Mouse (Mus musculus) neural tube, embryonic 12.5 days (tissue): ENCODE measurements around the gene Selenow. TPM values are rescaled to one million over a fixed set of nuclear protein-coding genes. Genes with fewer than 3 reads are reported as not detected.

Experiments used
- ATAC-seq: fragments of 200-750 bp; cut with Nextera tagmentation; 2 replicates; pipeline ENCODE4 v1.8.0; 2017; ENCODE audit warnings: low read depth, mild to moderate bottlenecking, moderate TSS enrichment, moderate library complexity; ENCODE audit not compliant: low FRiP score
- H3K27ac ChIP-seq: fragments of 300-500 bp; sonication (generic); 2 replicates; pipeline ENCODE4 v1.5.1; 2016
- H3K27me3 ChIP-seq: fragments of 300-500 bp; sonication (generic); replicated peaks from 2 replicates; pipeline ENCODE4 v1.6.1; 2016; ENCODE audit warnings: mild to moderate bottlenecking
- H3K36me3 ChIP-seq: fragments of 300-500 bp; sonication (generic); 2 replicates; pipeline ENCODE4 v1.6.1; 2016; ENCODE audit warnings: mild to moderate bottlenecking
- H3K4me1 ChIP-seq: fragments of 300-500 bp; sonication (generic); 2 replicates; pipeline ENCODE4 v1.6.1; 2016
- H3K4me2 ChIP-seq: fragments of 300-500 bp; sonication (generic); replicated peaks from 2 replicates; pipeline ENCODE4 v1.6.1; 2016; ENCODE audit warnings: mild to moderate bottlenecking
- H3K4me3 ChIP-seq: fragments of 300-500 bp; sonication (generic); 2 replicates; pipeline ENCODE4 v1.5.1; 2016
- H3K9ac ChIP-seq: fragments of 300-500 bp; sonication (generic); 2 replicates; pipeline ENCODE4 v1.6.1; 2016; ENCODE audit warnings: mild to moderate bottlenecking
- H3K9me3 ChIP-seq: fragments of 300-500 bp; sonication (generic); 2 replicates; pipeline ENCODE4 v1.6.1; 2016; ENCODE audit warnings: mild to moderate bottlenecking
- WGBS: fragments of 180-500 bp; shearing (Covaris S2); methylation state at CpG from one replicate; pipeline ENCODE4 v1.1.7; 2016; 5-methylcytosine and 5-hydroxymethylcytosine counted together
- polyA plus RNA-seq: library from polyadenylated mRNA; unstranded; fragments of >200 nt; fragmentation: Nextera tagmentation; extraction: Ambion mirVana; gene quantifications from 2 replicates; pipeline ENCODE4 v1.2.1, GENCODE M21; 2016

Selenow gene
- polyA plus RNA-seq, 1 experiment from 2014 or later, result 1,130 TPM

GRCm38 (mm10) chr7:15955509-15955908 is 33.3 kb upstream of the Selenow start:
- Histone ChIP-seq H3K4me1 (no peaks in the 10 kb centered on the region; the same call in 1 of the 2 replicates), H3K9ac (0 out of 2 replicates have a peak overlapping the region, but pooled peaks have one; percentile 35), H3K36me3 (no peaks in the 10 kb centered on the region), H3K9me3 (no peaks in the 10 kb centered on the region), H3K27me3 (no peaks in the 10 kb centered on the region), H3K27ac (no peak overlapping the region), H3K4me2 (peak overlapping the region; percentile 53), H3K4me3 (peak overlapping the region; percentile 27)
- no peak for ATAC-seq
- 25% methylated on average over 7 of the region's 7 CpGs for WGBS

DNA sequence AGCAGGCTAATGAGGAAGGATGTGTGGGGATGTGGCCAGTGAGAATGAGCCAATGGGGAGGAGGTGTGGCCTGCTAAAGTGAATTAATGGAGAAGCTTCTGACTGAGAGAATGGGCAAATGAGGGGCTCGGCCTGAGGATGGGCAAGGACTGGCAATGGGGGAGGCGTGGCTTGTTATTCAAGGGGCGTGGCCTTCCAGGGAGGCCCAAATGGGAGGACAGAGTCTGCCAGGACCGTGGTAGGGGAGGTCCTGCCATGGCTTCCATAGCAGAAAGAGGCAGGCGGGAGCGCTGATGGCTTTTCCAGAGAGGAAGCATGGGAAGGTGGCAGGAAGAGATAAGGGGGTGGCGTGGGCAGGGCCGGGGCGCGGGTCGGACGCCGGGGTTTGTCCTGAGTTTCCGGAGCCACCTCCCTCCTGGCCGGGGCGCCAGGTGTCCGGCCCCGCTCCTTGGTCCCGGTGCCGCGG is 32.8 kb upstream of the Selenow start:
- Histone ChIP-seq H3K36me3 (no peaks in the 10 kb centered on the region), H3K27ac (no peak overlapping the region), H3K9ac (0 out of 2 replicates have a peak overlapping the region, but pooled peaks have one; percentile 35), H3K4me1 (no peaks in the 10 kb centered on the region), H3K9me3 (no peaks in the 10 kb centered on the region), H3K4me2 (peak overlapping the region; percentile 53), H3K4me3 (peak overlapping the region; percentile 27), H3K27me3 (no peaks in the 10 kb centered on the region)
- 5% methylated on average over 21 of the region's 21 CpGs for WGBS
- peak; percentile 78; the same call in 1 of the 2 replicates for ATAC-seq

DNA sequence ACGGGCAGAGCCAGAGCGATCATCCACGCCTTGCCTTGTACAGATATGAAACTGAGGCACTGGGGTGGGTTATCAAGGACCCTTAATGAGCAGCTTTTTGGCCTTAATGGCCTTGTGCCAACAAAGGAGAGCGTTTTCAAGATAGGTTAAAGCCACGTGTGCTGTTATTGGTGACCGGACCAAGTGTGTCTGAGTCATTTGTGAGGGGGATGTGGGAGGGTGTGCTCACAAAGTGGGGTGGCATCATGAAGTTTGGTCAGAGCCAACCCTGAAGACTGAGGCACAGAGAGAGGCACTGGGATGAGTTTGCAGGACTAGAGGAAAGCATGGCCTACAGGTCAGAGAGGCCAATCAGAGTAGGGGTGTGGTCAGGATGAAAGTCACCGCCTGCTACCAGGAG is 32.2 kb upstream of the Selenow start:
- H3K9me3 ChIP-seq, result no peaks in the 10 kb centered on the region
- 93% methylated on average over 7 of the region's 7 CpGs for WGBS
- no peaks in the 10 kb centered on the region for H3K27me3 ChIP-seq
- no peaks in the 10 kb centered on the region for H3K4me1 ChIP-seq
- 0 out of 2 replicates have a peak, but pooled peaks have one; percentile 19 for ATAC-seq
- no peak overlapping the region for H3K27ac ChIP-seq
- H3K4me2 ChIP-seq, result no peak overlapping the region
- no peak overlapping the region for H3K4me3 ChIP-seq
- H3K9ac ChIP-seq, result no peak overlapping the region
- no peaks in the 10 kb centered on the region for H3K36me3 ChIP-seq

DNA sequence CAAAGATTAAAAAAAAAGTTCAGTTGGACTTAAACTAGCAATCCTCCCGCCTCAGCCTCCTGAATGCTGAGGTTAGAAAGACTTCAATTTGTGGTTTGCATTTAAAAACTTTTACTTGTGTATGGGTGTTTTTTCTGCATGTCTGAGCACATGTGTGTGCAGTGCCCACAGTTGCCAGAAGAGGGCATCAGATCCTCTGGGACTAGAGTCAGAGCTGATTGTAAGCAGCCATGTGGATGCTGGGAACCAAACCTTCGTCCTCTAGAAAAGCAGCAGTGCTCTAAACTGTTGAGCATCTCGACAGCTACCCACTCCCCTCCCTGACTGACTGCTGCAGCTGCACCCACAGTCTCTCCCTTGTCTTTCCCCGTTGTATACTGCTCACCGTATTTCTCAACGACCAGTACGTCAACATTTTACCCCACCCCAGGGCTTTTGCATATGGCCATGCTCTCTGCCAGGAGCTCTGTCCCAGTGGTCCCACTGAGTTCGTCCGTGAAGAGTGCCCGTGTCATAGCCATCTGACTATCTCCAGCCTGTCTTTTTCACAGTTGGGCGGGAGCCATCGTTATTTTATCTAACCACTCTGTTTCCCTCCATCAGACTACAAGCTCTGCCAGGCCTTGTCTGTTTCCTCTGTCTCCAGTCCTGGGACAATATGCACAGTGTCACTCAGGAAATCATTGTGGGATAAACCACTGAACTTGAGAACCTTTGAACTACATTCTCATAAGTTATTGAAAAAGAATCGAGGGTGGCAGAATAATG is 31.3 kb upstream of the Selenow start:
- no peak overlapping the region for H3K4me2 ChIP-seq
- H3K27me3 ChIP-seq, result no peaks in the 10 kb centered on the region
- H3K4me1 ChIP-seq, result 0 out of 2 replicates have a peak, but pooled peaks cover 4% of the 10 kb centered on the region
- no peaks in the 10 kb centered on the region for H3K36me3 ChIP-seq
- H3K27ac ChIP-seq, result no peak overlapping the region
- H3K9ac ChIP-seq, result no peak overlapping the region
- ATAC-seq, result no peak
- 89% methylated on average over 13 of the region's 13 CpGs for WGBS
- no peaks in the 10 kb centered on the region for H3K9me3 ChIP-seq
- H3K4me3 ChIP-seq, result no peak overlapping the region

DNA sequence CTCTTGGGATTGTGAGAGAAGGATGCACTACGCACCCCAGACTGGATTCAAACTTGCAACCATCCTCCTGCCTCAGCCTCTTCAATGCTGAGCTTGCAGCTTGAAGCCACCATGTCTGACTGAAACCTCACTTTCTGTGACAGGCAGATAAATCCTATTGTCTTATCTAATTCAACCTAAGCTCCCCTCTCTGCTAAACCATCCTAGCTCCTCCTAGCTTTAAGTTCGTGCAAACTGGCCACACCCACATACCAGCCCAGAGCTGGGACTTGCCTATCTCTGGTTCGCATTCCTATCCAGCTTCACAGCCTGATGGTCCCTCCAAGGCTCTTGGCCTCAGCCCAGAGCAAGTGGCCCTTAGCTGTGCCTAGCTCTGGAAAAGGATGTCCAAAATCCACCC is 30.2 kb upstream of the Selenow start:
- H3K4me3 ChIP-seq, result no peak overlapping the region
- H3K4me1 ChIP-seq, result 0 out of 2 replicates have a peak, but pooled peaks cover 4% of the 10 kb centered on the region
- no peaks in the 10 kb centered on the region for H3K36me3 ChIP-seq
- no peaks in the 10 kb centered on the region for H3K27me3 ChIP-seq
- no peak overlapping the region for H3K4me2 ChIP-seq
- no peak overlapping the region for H3K27ac ChIP-seq
- no peak for ATAC-seq
- no peaks in the 10 kb centered on the region for H3K9me3 ChIP-seq
- no peak overlapping the region for H3K9ac ChIP-seq
- 78% methylated on average over 3 of the region's 3 CpGs for WGBS

DNA sequence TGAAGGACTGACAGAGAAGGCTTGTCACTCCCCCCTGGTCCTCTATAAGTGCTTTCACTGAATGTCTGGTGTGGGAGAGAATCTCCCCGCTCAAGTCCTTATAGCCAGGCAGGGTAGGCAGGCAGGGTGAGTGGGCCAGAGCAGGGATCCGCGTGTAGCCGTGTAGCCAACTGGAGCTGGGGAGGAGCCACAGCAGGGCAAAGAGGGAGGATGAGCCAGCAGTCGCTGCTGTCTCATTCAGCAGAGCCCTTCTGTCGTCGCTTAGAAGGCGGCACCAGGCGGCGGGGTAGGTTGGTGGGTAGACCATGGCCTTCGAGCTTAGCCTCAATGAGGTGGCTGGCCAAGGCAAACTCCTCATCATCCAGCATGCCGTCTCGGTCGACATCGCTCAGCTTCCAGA is 27.8 kb upstream of the Selenow start:
- ATAC-seq, result no peak
- no peak overlapping the region for H3K27ac ChIP-seq
- peaks cover 6% of the 10 kb centered on the region for H3K4me1 ChIP-seq
- no peaks in the 10 kb centered on the region for H3K27me3 ChIP-seq
- no peak overlapping the region for H3K4me2 ChIP-seq
- H3K4me3 ChIP-seq, result no peak overlapping the region
- no peak overlapping the region for H3K9ac ChIP-seq
- H3K36me3 ChIP-seq, result no peaks in the 10 kb centered on the region
- WGBS, result 88% methylated on average over 15 of the region's 15 CpGs
- H3K9me3 ChIP-seq, result no peaks in the 10 kb centered on the region

GRCm38 (mm10) chr7:15949216-15949790 is 27.1 kb upstream of the Selenow start:
- WGBS, result 85% methylated on average over 7 of the region's 7 CpGs
- no peaks in the 10 kb centered on the region for H3K9me3 ChIP-seq
- H3K36me3 ChIP-seq, result peaks cover 2% of the 10 kb centered on the region; the same call in 1 of the 2 replicates
- no peaks in the 10 kb centered on the region for H3K27me3 ChIP-seq
- H3K4me3 ChIP-seq, result no peak overlapping the region
- ATAC-seq, result no peak
- peaks cover 13% of the 10 kb centered on the region for H3K4me1 ChIP-seq
- no peak overlapping the region for H3K27ac ChIP-seq
- H3K9ac ChIP-seq, result no peak overlapping the region
- no peak overlapping the region for H3K4me2 ChIP-seq

- Histone ChIP-seq H3K4me1 (peaks cover 16% of the 10 kb centered on the region), H3K9me3 (no peaks in the 10 kb centered on the region), H3K4me2 (peak overlapping the region; percentile 48), H3K9ac (peak overlapping the region; percentile 30; the same call in 1 of the 2 replicates), H3K36me3 (peaks cover 11% of the 10 kb centered on the region), H3K27me3 (no peaks in the 10 kb centered on the region), H3K27ac (no peak overlapping the region), H3K4me3 (no peak overlapping the region; the same call in 1 of the 2 replicates)
- WGBS, result 6% methylated on average over 23 of the region's 23 CpGs
- ATAC-seq, result 0 out of 2 replicates have a peak, but pooled peaks have one; percentile 15
Observed at GRCm38 (mm10) chr7:15948381-15948941, 26.3 kb upstream of the Selenow start.

DNA sequence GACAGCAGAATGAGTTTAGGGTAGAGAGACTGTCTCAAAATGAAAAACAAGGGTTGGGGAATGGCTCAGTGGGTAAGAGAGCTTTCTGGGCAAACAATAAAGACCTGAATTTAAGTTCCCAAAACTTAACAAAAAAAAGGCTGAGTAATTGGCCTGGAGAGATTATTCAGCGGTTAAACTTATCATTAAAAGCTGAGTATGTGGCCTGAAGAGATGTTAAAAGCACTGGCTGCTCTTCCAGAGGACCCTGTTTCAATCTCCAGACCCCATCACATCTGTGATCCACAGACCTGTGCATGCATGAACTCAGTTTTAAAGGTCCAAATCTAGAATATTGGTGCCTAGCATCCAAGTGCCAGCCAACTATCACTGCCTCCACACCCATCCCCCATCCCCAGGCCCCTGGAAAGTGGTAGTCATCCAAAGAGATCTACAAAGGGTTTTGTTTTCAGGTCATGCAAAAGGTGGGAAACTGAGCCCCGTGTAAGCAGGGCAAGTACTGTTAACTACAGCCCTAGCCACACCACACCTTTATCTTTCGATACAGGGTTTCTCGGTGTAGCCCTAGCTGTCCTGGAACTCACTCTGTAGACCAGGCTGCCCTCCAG is 25.6 kb upstream of the Selenow start:
- Histone ChIP-seq H3K27me3 (no peaks in the 10 kb centered on the region), H3K9me3 (no peaks in the 10 kb centered on the region), H3K36me3 (peaks cover 18% of the 10 kb centered on the region), H3K4me1 (peaks cover 16% of the 10 kb centered on the region), H3K4me3 (no peak overlapping the region), H3K4me2 (peak overlapping the region; percentile 48; the same call in 1 of the 2 replicates), H3K27ac (no peak overlapping the region), H3K9ac (0 out of 2 replicates have a peak overlapping the region, but pooled peaks have one; percentile 30)
- ATAC-seq, result no peak
- WGBS, result 56% methylated on average over 4 of the region's 4 CpGs

DNA sequence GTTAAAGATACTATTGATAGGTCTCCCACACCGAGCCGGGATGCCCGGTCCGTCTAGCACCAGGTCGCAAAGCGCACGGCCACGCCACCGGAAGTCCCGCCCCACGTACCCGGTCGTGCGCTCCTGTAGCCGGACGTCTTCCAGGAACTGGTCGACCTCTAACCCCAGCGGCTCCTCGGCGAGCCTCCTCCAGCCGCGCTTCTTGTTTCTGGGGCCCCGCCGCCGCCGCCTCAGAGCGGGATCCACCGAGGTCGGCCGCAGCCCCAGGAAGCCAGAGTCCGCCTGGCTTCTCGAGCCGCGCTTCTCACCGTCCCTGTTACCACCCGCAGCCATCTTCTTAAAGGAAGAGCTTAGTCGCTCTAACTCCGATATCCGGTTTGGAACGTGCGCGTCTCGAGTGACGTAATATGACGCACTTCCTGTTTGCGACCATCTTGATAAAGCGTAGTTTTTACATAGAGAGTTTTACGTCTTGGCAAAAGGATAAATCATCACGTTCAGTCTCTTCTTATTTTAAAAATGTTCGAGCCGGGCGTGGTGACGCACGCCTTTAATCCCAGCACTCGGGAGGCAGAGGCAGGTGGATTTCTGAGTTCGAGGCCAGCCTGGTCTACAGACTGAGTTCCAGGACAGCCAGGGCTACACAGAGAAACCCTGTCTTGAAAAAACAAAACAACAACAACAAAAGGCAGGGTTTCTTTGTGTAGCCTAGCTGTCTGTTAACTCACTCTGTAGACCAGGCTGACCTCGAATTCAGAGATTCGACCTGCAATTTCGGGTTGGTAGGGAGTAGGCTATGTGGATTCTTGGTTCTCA is 23.7 kb upstream of the Selenow start, which contains the start of gene Nop53:
TSS of gene Nop53 (minus strand) at position 354 of the 816 bp plus-strand sequence.
- H3K27ac ChIP-seq, result peak within 1 kb of the TSS; percentile 75; the same call in 1 of the 2 replicates
- peaks cover 16% of the 10 kb centered on the region for H3K4me1 ChIP-seq
- 2% methylated on average over 59 of the region's 59 CpGs for WGBS
- no peaks in the 10 kb centered on the region for H3K9me3 ChIP-seq
- peaks cover 36% of the 10 kb centered on the region for H3K36me3 ChIP-seq
- peak; percentile 95 for ATAC-seq
- peak within 1 kb of the TSS; percentile 84 for H3K4me2 ChIP-seq
- peak within 1 kb of the TSS; percentile 72 for H3K9ac ChIP-seq
- peak within 1 kb of the TSS; percentile 76 for H3K4me3 ChIP-seq
- H3K27me3 ChIP-seq, result no peaks in the 10 kb centered on the region

GRCm38 (mm10) chr7:15945211-15945610 is 23.0 kb upstream of the Selenow start:
- peaks cover 16% of the 10 kb centered on the region for H3K4me1 ChIP-seq
- H3K27me3 ChIP-seq, result no peaks in the 10 kb centered on the region
- WGBS, result 11% methylated on average over 8 of the region's 8 CpGs
- H3K27ac ChIP-seq, result no peak overlapping the region
- no peaks in the 10 kb centered on the region for H3K9me3 ChIP-seq
- H3K9ac ChIP-seq, result peak overlapping the region; percentile 72
- H3K4me3 ChIP-seq, result peak overlapping the region; percentile 76
- peak overlapping the region; percentile 84 for H3K4me2 ChIP-seq
- ATAC-seq, result 0 out of 2 replicates have a peak, but pooled peaks have one; percentile 5
- peaks cover 43% of the 10 kb centered on the region for H3K36me3 ChIP-seq
